Mouse (Mus musculus) MEL (cell line): Measurements from ENCODE around the gene Gm17455. TPM values are rescaled to one million over a fixed set of nuclear protein-coding genes. Genes with fewer than 3 reads are reported as not detected.

ENCODE experiments used
- DNase-seq: peaks from one replicate; pipeline ENCODE4 v3.0.0; 2011; ENCODE audit warnings: low read depth, low spot score
- H3K27ac ChIP-seq: 2 replicates; pipeline ENCODE4 v1.5.1; 2012; ENCODE audit warnings: low read depth, mild to moderate bottlenecking, control low read depth, low read length, moderate library complexity; ENCODE audit not compliant: control insufficient read depth
- H3K27me3 ChIP-seq, 2 experiments: fragments of 150-350 bp in 1 of 2; sonication (generic) in 1 of 2; 2 replicates each; pipeline ENCODE4 v1.6.1; 2012; ENCODE audit warnings: low read length in 2 of 2, mild to moderate bottlenecking in 2 of 2, improper control_type of control experiment in 1 of 2, moderate library complexity in 1 of 2; ENCODE audit not compliant: insufficient read depth in 2 of 2, control insufficient read depth in 1 of 2
- H3K36me3 ChIP-seq, 2 experiments: 2 replicates each; pipeline ENCODE4 v1.6.1; 2012 to 2014; ENCODE audit warnings: low read length in 2 of 2, improper control_type of control experiment in 1 of 2, inconsistent platforms in 1 of 2, mild to moderate bottlenecking in 1 of 2; ENCODE audit not compliant: insufficient read depth in 2 of 2, control insufficient read depth in 1 of 2
- H3K4me1 ChIP-seq, 2 experiments: fragments of 150-350 bp in 1 of 2; sonication (generic) in 1 of 2; 2 replicates each; pipeline ENCODE4 v1.6.1; 2012; ENCODE audit warnings: low read length in 2 of 2, improper control_type of control experiment in 1 of 2, mild to moderate bottlenecking in 1 of 2; ENCODE audit not compliant: insufficient read depth in 2 of 2, control insufficient read depth in 1 of 2
- H3K4me3 ChIP-seq, 2 experiments: fragments of 150-350 bp in 1 of 2; sonication (generic) in 1 of 2; 2 replicates each; pipeline ENCODE4 v1.5.1; 2012; ENCODE audit warnings: low read depth in 2 of 2, low read length in 2 of 2, mild to moderate bottlenecking in 2 of 2, moderate library complexity in 2 of 2, control low read depth in 1 of 2, improper control_type of control experiment in 1 of 2; ENCODE audit not compliant: control insufficient read depth in 1 of 2, insufficient read depth in 1 of 2
- H3K79me2 ChIP-seq: 2 replicates; pipeline ENCODE4 v1.6.1; 2012; ENCODE audit warnings: mild to moderate bottlenecking, low read length, moderate library complexity; ENCODE audit not compliant: control insufficient read depth, poor library complexity, insufficient read depth
- H3K9ac ChIP-seq: 2 replicates; pipeline ENCODE4 v1.6.1; 2012; ENCODE audit warnings: low read depth, mild to moderate bottlenecking, control low read depth, low read length, moderate library complexity; ENCODE audit not compliant: control insufficient read depth, poor library complexity, severe bottlenecking
- H3K9me3 ChIP-seq: fragments of 150-350 bp; sonication (generic); replicated peaks from 2 replicates; pipeline ENCODE4 v1.6.1; 2012; ENCODE audit warnings: mild to moderate bottlenecking, low read length, improper control_type of control experiment, moderate library complexity; ENCODE audit not compliant: insufficient read depth
- BHLHE40 ChIP-seq: IDR thresholded peaks from 2 replicates; pipeline ENCODE4 v1.6.1; 2012; ENCODE audit warnings: low read depth, mild to moderate bottlenecking, inconsistent platforms, low read length, improper control_type of control experiment, borderline replicate concordance
- CHD1 ChIP-seq: IDR thresholded peaks from 2 replicates; pipeline ENCODE4 v1.6.1; 2012; ENCODE audit warnings: low read depth, mild to moderate bottlenecking, inconsistent platforms, low read length, improper control_type of control experiment
- CHD2 ChIP-seq: IDR thresholded peaks from 2 replicates; pipeline ENCODE4 v1.6.1; 2011; ENCODE audit warnings: low read length, improper control_type of control experiment
- ETS1 ChIP-seq: IDR thresholded peaks from 2 replicates; pipeline ENCODE4 v1.6.1; 2012; ENCODE audit warnings: low read depth, mild to moderate bottlenecking, inconsistent platforms, low read length, improper control_type of control experiment, moderate library complexity
- JUND ChIP-seq: IDR thresholded peaks from 2 replicates; pipeline ENCODE4 v1.6.1; 2011; ENCODE audit warnings: low read depth, mild to moderate bottlenecking, improper control_type of control experiment, low read length
- MAX ChIP-seq: IDR thresholded peaks from 2 replicates; pipeline ENCODE4 v1.6.1; 2011; ENCODE audit warnings: low read length, improper control_type of control experiment
- MAZ ChIP-seq: IDR thresholded peaks from 2 replicates; pipeline ENCODE4 v1.6.1; 2012; ENCODE audit warnings: low read depth, mild to moderate bottlenecking, inconsistent platforms, low read length, improper control_type of control experiment
- MXI1 ChIP-seq: IDR thresholded peaks from 2 replicates; pipeline ENCODE4 v1.6.1; 2011; ENCODE audit warnings: mild to moderate bottlenecking, low read depth, low read length, improper control_type of control experiment
- POLR2A ChIP-seq, 2 experiments: IDR thresholded peaks; 2 replicates each; pipeline ENCODE4 v1.6.1; 2011 to 2012; ENCODE audit warnings: low read length in 2 of 2, mild to moderate bottlenecking in 2 of 2, control low read depth in 1 of 2, improper control_type of control experiment in 1 of 2, low read depth in 1 of 2, moderate library complexity in 1 of 2; ENCODE audit not compliant: control insufficient read depth in 1 of 2, insufficient read depth in 1 of 2, poor library complexity in 1 of 2
- POLR2AphosphoS2 ChIP-seq: IDR thresholded peaks from 2 replicates; pipeline ENCODE4 v1.6.1; 2011; ENCODE audit warnings: low read length, improper control_type of control experiment
- RCOR1 ChIP-seq: IDR thresholded peaks from 2 replicates; pipeline ENCODE4 v1.6.1; 2012; ENCODE audit warnings: low read depth, mild to moderate bottlenecking, inconsistent platforms, low read length, improper control_type of control experiment
- SIN3A ChIP-seq: IDR thresholded peaks from 2 replicates; pipeline ENCODE4 v1.6.1; 2012; ENCODE audit warnings: low read length, improper control_type of control experiment, inconsistent platforms
- TCF12 ChIP-seq: IDR thresholded peaks from 2 replicates; pipeline ENCODE4 v1.6.1; 2014; ENCODE audit warnings: low read depth, mild to moderate bottlenecking, inconsistent platforms, low read length, improper control_type of control experiment, moderate library complexity
- USF1 ChIP-seq: IDR thresholded peaks from 2 replicates; pipeline ENCODE4 v1.6.1; 2014; ENCODE audit warnings: low read depth, mild to moderate bottlenecking, inconsistent platforms, low read length, improper control_type of control experiment, moderate library complexity
- ZKSCAN1 ChIP-seq: IDR thresholded peaks from 2 replicates; pipeline ENCODE4 v1.6.1; 2012; ENCODE audit warnings: low read depth, mild to moderate bottlenecking, inconsistent platforms, low read length, improper control_type of control experiment, moderate library complexity
- ZMIZ1 ChIP-seq: IDR thresholded peaks from 2 replicates; pipeline ENCODE4 v1.6.1; 2012; ENCODE audit warnings: low read depth, mild to moderate bottlenecking, inconsistent platforms, low read length, improper control_type of control experiment, moderate library complexity
- ZNF384 ChIP-seq: IDR thresholded peaks from 2 replicates; pipeline ENCODE4 v1.6.1; 2012; ENCODE audit warnings: low read depth, mild to moderate bottlenecking, inconsistent platforms, low read length, improper control_type of control experiment
- polyA plus RNA-seq, 2 experiments: library from polyadenylated mRNA; stranded (reverse) in 1 of 2; unstranded in 1 of 2; fragments of >175 nt in 1 of 2; fragments of >200 nt in 1 of 2; gene quantifications; 2 replicates each; pipeline versions ENCODE4 v1.2.1 to v1.2.4; 2012; ENCODE audit warnings: low replicate concordance in 2 of 2, low read depth in 1 of 2; ENCODE audit not compliant: insufficient read length in 2 of 2, insufficient read depth in 1 of 2, missing spikeins in 1 of 2
- total RNA-seq: library from RNA; depleted of rRNA; stranded (reverse); fragments of 300-350 nt; gene quantifications from 2 replicates; pipeline ENCODE4 v1.2.3, GENCODE M21; 2012

Gm17455 gene
- total and polyA plus RNA-seq, 3 experiments = not detected

- TF ChIP-seq SIN3A = peak; percentile 67
These were observed 48.7 kb upstream of the Gm17455 start (continued) for GRCm38 (mm10) chr10:60350805-60351167.

- no peak for TF ChIP-seq ETS1
- no peak for TF ChIP-seq BHLHE40
- no peak for TF ChIP-seq CHD1
- no peak for TF ChIP-seq JUND
- TF ChIP-seq TCF12 = no peak
- TF ChIP-seq USF1 = no peak
- TF ChIP-seq ZMIZ1 = no peak
- no peak for TF ChIP-seq SIN3A
- TF ChIP-seq MXI1 = no peak
- TF ChIP-seq CHD2 = no peak
- no peak for TF ChIP-seq ZKSCAN1
- TF ChIP-seq POLR2A (IDR thresholded peaks at IDR 0.05; ENCODE audit: control insufficient read depth in 1 of 2, insufficient read depth in 1 of 2, low read depth in 1 of 2, low read length in 2 of 2, poor library complexity in 1 of 2) = no peak
- no peak for TF ChIP-seq MAZ
- TF ChIP-seq ZNF384 = no peak
- TF ChIP-seq POLR2AphosphoS2 = no peak
- TF ChIP-seq, all 39 proteins: peak for 0
- peaks cover 0 to 23% of the 10 kb centered on the region in 2 experiments; a peak in 2 of 4 replicates for H3K36me3 ChIP-seq
- no peaks in the 10 kb centered on the region; the same call in 1 of the 2 replicates for H3K79me2 ChIP-seq
- DNase-seq = no peak
- peaks cover 10 to 27% of the 10 kb centered on the region in 2 experiments for H3K4me1 ChIP-seq
- H3K4me3 ChIP-seq = peak overlapping the region; percentile 34 to 87; a peak in 3 of 4 replicates
- peak overlapping the region; percentile 21; the same call in 1 of the 2 replicates for H3K9ac ChIP-seq
- H3K27ac ChIP-seq = no peak overlapping the region
- no peaks in the 10 kb centered on the region for H3K27me3 ChIP-seq
- no peaks in the 10 kb centered on the region for H3K9me3 ChIP-seq
These were observed 48.3 kb upstream of the Gm17455 start for GRCm38 (mm10) chr10:60351248-60351647.

GRCm38 (mm10) chr10:60351761-60352455 lies 47.6 kb upstream of the Gm17455 start:
- DNase-seq = no peak
- H3K4me3 ChIP-seq = no peak overlapping the region
- no peaks in the 10 kb centered on the region for H3K79me2 ChIP-seq
- H3K36me3 ChIP-seq = peaks cover 0 to 23% of the 10 kb centered on the region in 2 experiments; a peak in 2 of 4 replicates
- H3K27ac ChIP-seq = no peak overlapping the region
- H3K27me3 ChIP-seq = no peaks in the 10 kb centered on the region
- H3K9ac ChIP-seq = no peak overlapping the region
- peaks cover 8 to 27% of the 10 kb centered on the region in 2 experiments for H3K4me1 ChIP-seq
- TF ChIP-seq RCOR1 (no peak), MAX (no peak)
- H3K9me3 ChIP-seq = no peaks in the 10 kb centered on the region
